Mouse (Mus musculus) limb, embryonic 12.5 days (tissue): Measurements from ENCODE around the gene Rad9a. TPM values are rescaled to one million over a fixed set of nuclear protein-coding genes. Genes with fewer than 3 reads are reported as not detected.

Experiments used
- microRNA-seq: library from miRNA; unstranded; fragments of <30 nt; microRNA quantifications from one replicate; pipeline ENCODE4, GENCODE M21; 2017
- polyA plus RNA-seq: library from polyadenylated mRNA; unstranded; fragments of >200 nt; fragmentation: Nextera tagmentation; extraction: Ambion mirVana; gene quantifications from 2 replicates; pipeline ENCODE4 v1.2.1, GENCODE M21; 2016

Rad9a gene
- polyA plus RNA-seq, 1 experiment from 2014 or later: 38.4 TPM

Small RNA genes within 50 kb of the gene (microRNA-seq; reads per million reads assigned to microRNA genes)
- not detected for gene Gm26115

Other genes with a start within 250 kb of the Rad9a start
- not detected in 2 replicates for gene Aldh3b3, start 243.0 kb downstream of the Rad9a start, polyA plus RNA-seq
- gene Aldh3b2, start 229.3 kb downstream of the Rad9a start, polyA plus RNA-seq: 2.7 and 3.6 TPM in 2 replicates
- gene Acy3, start 215.1 kb downstream of the Rad9a start, polyA plus RNA-seq: 3.6 and 3.7 TPM in 2 replicates
- not detected in 2 replicates for gene Tbx10, start 208.9 kb downstream of the Rad9a start, polyA plus RNA-seq
- 30.8 and 31.5 TPM in 2 replicates for gene Nudt8, start 201.1 kb downstream of the Rad9a start, polyA plus RNA-seq
- gene Gm49405, start 201.0 kb downstream of the Rad9a start, polyA plus RNA-seq: 4.6 and 5.5 TPM in 2 replicates
- gene Doc2g, start 198.3 kb downstream of the Rad9a start, polyA plus RNA-seq: 6.8 and 7.6 TPM in 2 replicates
- 180 and 201 TPM in 2 replicates for gene Ndufv1, start 188.9 kb downstream of the Rad9a start, polyA plus RNA-seq
- gene Gstp1, start 163.7 kb downstream of the Rad9a start, polyA plus RNA-seq: 476 and 504 TPM in 2 replicates
- gene Gstp2, start 155.6 kb downstream of the Rad9a start, polyA plus RNA-seq: 1.8 and 10.6 TPM in 2 replicates
- gene Gstp3, start 142.1 kb downstream of the Rad9a start, polyA plus RNA-seq: not detected in 2 replicates
- gene Cabp2, start 120.1 kb downstream of the Rad9a start, polyA plus RNA-seq: not detected in 2 replicates
- 66.9 and 67.1 TPM in 2 replicates for gene Cdk2ap2, start 104.5 kb downstream of the Rad9a start, polyA plus RNA-seq
- gene Pitpnm1, start 101.7 kb downstream of the Rad9a start, polyA plus RNA-seq: 11.6 and 13.0 TPM in 2 replicates
- 86.5 and 87.5 TPM in 2 replicates for gene Aip, start 75.8 kb downstream of the Rad9a start, polyA plus RNA-seq
- gene Gpr152, start 61.9 kb downstream of the Rad9a start, polyA plus RNA-seq: not detected in 2 replicates
- gene Cabp4, start 57.6 kb downstream of the Rad9a start, polyA plus RNA-seq: 0.12 and 0.14 TPM in 2 replicates
- gene Coro1b, start 53.0 kb downstream of the Rad9a start, polyA plus RNA-seq: 125 and 131 TPM in 2 replicates
- 1.3 and 1.4 TPM in 2 replicates for gene Ptprcap, start 48.1 kb downstream of the Rad9a start, polyA plus RNA-seq
- 63.3 and 69.4 TPM in 2 replicates for gene Rps6kb2, start 38.3 kb downstream of the Rad9a start, polyA plus RNA-seq
- gene Carns1, start 26.2 kb downstream of the Rad9a start, polyA plus RNA-seq: 2.3 and 3.1 TPM in 2 replicates
- gene Tbc1d10c, start 10.4 kb downstream of the Rad9a start, polyA plus RNA-seq: 0.60 and 1.5 TPM in 2 replicates
- gene Ppp1ca, start 9.6 kb downstream of the Rad9a start, polyA plus RNA-seq: 834 and 845 TPM in 2 replicates
- gene Clcf1, start 12.6 kb upstream of the Rad9a start, polyA plus RNA-seq: 8.6 and 9.1 TPM in 2 replicates
- gene AC109138.7, start 12.7 kb upstream of the Rad9a start, polyA plus RNA-seq: not detected in 2 replicates
- gene Pold4, start 30.2 kb upstream of the Rad9a start, polyA plus RNA-seq: 13.8 and 16.2 TPM in 2 replicates
- gene Ssh3, start 67.5 kb upstream of the Rad9a start, polyA plus RNA-seq: 9.1 and 11.6 TPM in 2 replicates
- 12.6 and 12.9 TPM in 2 replicates for gene Ankrd13d, start 81.5 kb upstream of the Rad9a start, polyA plus RNA-seq
- 15.6 and 16.1 TPM in 2 replicates for gene Grk2, start 104.6 kb upstream of the Rad9a start, polyA plus RNA-seq
- 56.3 and 63.9 TPM in 2 replicates for gene Kdm2a, start 196.6 kb upstream of the Rad9a start, polyA plus RNA-seq
- gene Rhod, start 237.8 kb upstream of the Rad9a start, polyA plus RNA-seq: 39.2 and 55.1 TPM in 2 replicates